Mouse (Mus musculus): ENCODE results near the gene Zranb3. TPM values are rescaled to one million over a fixed set of nuclear protein-coding genes. Genes with fewer than 3 reads are reported as not detected.

Zranb3 gene
- polyA plus RNA-seq, 1 experiment, result 7.7 TPM

DNA sequence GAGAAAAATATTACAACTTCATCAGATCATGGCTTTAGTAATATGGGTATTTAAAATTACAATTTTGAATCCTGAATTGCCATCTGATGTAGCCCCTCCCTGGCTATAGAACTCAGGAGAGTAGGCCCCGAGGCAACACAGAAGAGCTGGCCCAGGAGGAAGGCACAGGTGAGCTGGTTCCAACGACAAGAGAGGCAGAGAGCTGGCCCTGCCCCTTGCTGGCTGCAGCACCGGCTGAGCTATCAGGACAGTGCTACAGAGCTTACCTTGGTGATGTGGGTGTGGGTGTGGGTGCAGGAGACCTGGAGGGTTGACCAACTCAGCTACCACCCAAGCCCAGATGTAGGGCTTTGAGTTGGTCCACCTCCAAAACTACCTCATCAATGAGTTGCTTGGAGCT lies 114.6 kb downstream of the Zranb3 start:
- H3K4me3 ChIP-seq (ENCODE audit: control insufficient read depth, low read depth, low read length), result no peak overlapping the region
- H3K4me1 ChIP-seq (ENCODE audit: control insufficient read depth, insufficient read depth, low read length), result peaks cover 3% of the 10 kb centered on the region
- no peaks in the 10 kb centered on the region; the same call in none of the 2 replicates for H3K36me3 ChIP-seq (ENCODE audit: control insufficient read depth, insufficient read depth, low read length)
- TF ChIP-seq POLR2A (IDR thresholded peaks at IDR 0.05; ENCODE audit: control insufficient read depth, low read depth, low read length) (no peak), CTCF (IDR thresholded peaks at IDR 0.05; ENCODE audit: control insufficient read depth, insufficient read depth, insufficient replicate concordance, low read depth, low read length) (no peak)
- no peak overlapping the region for H3K27ac ChIP-seq (ENCODE audit: control insufficient read depth, insufficient read depth, low read depth, low read length)
- H3K27me3 ChIP-seq (ENCODE audit: control insufficient read depth, insufficient read depth, low read length), result no peaks in the 10 kb centered on the region

DNA sequence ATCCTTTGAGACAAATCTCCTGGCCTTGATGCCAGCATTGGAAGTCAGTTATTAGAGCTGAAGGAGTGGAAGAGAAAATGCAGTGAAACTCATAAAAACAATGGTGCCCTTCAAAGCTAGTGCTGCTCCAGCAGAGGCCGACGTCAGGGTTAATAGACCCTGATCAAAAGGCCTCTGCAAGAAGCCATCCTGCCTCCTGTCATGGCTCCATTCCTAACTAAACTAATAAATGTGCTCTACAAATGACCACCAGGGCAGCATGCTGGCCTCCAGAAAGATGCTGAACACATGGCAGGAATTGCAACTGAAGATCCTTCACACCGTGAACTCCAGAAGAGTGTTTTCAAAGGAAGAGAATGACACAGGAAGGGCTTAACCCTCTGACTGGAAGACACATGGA lies 117.5 kb downstream of the Zranb3 start:
- no peak overlapping the region for H3K27ac ChIP-seq (ENCODE audit: control insufficient read depth, insufficient read depth, low read depth, low read length)
- H3K4me3 ChIP-seq (ENCODE audit: control insufficient read depth, low read depth, low read length), result no peak overlapping the region
- no peaks in the 10 kb centered on the region for H3K27me3 ChIP-seq (ENCODE audit: control insufficient read depth, insufficient read depth, low read length)
- no peaks in the 10 kb centered on the region for H3K36me3 ChIP-seq (ENCODE audit: control insufficient read depth, insufficient read depth, low read length)
- TF ChIP-seq CTCF (IDR thresholded peaks at IDR 0.05; ENCODE audit: control insufficient read depth, insufficient read depth, insufficient replicate concordance, low read depth, low read length) (no peak), POLR2A (IDR thresholded peaks at IDR 0.05; ENCODE audit: control insufficient read depth, low read depth, low read length) (no peak)
- peaks cover 3% of the 10 kb centered on the region for H3K4me1 ChIP-seq (ENCODE audit: control insufficient read depth, insufficient read depth, low read length)

DNA sequence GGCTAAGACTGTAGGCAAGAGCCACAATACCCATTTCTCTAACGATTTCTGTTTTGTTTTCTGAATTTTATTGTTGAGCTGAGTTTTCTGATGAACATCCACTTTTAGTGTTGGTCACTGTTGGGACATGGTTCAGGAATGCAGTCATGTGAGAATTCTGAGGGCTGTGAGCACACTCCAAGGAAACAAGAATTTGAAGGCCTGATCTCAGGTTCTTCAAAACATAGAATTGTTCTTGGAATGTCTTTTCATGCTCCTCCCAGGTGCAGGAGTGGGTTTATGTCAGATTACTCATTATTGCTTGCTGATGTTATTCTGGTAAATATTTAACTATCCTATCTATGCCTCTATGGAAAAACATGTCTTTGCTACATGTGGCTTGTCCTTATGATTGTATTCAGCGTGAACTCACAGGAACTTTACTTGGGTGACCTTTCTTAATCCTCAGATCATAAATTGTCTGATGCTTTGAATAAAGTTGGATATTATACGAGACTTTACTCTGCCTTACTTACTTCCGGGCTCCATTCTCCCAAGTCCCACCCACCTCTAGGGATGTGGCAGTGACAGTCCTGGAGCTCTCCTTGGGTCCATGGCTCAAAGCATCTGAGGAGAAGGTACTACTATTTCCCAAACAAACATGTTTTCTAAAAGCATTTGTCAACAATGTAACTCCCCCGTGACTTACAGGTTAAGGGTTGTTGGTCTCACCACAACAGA lies 119.4 kb downstream of the Zranb3 start:
- Histone ChIP-seq H3K27ac (ENCODE audit: control insufficient read depth, insufficient read depth, low read depth, low read length) (no peak overlapping the region), H3K36me3 (ENCODE audit: control insufficient read depth, insufficient read depth, low read length) (no peaks in the 10 kb centered on the region), H3K4me1 (ENCODE audit: control insufficient read depth, insufficient read depth, low read length) (no peaks in the 10 kb centered on the region; the same call in 1 of the 2 replicates), H3K4me3 (ENCODE audit: control insufficient read depth, low read depth, low read length) (no peak overlapping the region), H3K27me3 (ENCODE audit: control insufficient read depth, insufficient read depth, low read length) (no peaks in the 10 kb centered on the region)
- TF ChIP-seq POLR2A (IDR thresholded peaks at IDR 0.05; ENCODE audit: control insufficient read depth, low read depth, low read length) (no peak), CTCF (IDR thresholded peaks at IDR 0.05; ENCODE audit: control insufficient read depth, insufficient read depth, insufficient replicate concordance, low read depth, low read length) (no peak)

- H3K27ac ChIP-seq (ENCODE audit: control insufficient read depth, insufficient read depth, low read depth, low read length), result no peak overlapping the region
- no peaks in the 10 kb centered on the region for H3K36me3 ChIP-seq (ENCODE audit: control insufficient read depth, insufficient read depth, low read length)
- H3K27me3 ChIP-seq (ENCODE audit: control insufficient read depth, insufficient read depth, low read length), result no peaks in the 10 kb centered on the region
- TF ChIP-seq POLR2A (IDR thresholded peaks at IDR 0.05; ENCODE audit: control insufficient read depth, low read depth, low read length) (no peak), CTCF (IDR thresholded peaks at IDR 0.05; ENCODE audit: control insufficient read depth, insufficient read depth, insufficient replicate concordance, low read depth, low read length) (no peak)
- H3K4me3 ChIP-seq (ENCODE audit: control insufficient read depth, low read depth, low read length), result no peak overlapping the region
- H3K4me1 ChIP-seq (ENCODE audit: control insufficient read depth, insufficient read depth, low read length), result no peaks in the 10 kb centered on the region
Observed at GRCm38 (mm10) chr1:127982268-127982667, 120.6 kb downstream of the Zranb3 start.

- Histone ChIP-seq H3K27me3 (ENCODE audit: control insufficient read depth, insufficient read depth, low read length) (no peaks in the 10 kb centered on the region), H3K4me3 (ENCODE audit: control insufficient read depth, low read depth, low read length) (no peak overlapping the region), H3K36me3 (ENCODE audit: control insufficient read depth, insufficient read depth, low read length) (no peaks in the 10 kb centered on the region), H3K4me1 (ENCODE audit: control insufficient read depth, insufficient read depth, low read length) (no peaks in the 10 kb centered on the region), H3K27ac (ENCODE audit: control insufficient read depth, insufficient read depth, low read depth, low read length) (no peak overlapping the region)
- no peak for TF ChIP-seq POLR2A (IDR thresholded peaks at IDR 0.05; ENCODE audit: control insufficient read depth, low read depth, low read length)
- TF ChIP-seq CTCF (IDR thresholded peaks at IDR 0.05; ENCODE audit: control insufficient read depth, insufficient read depth, insufficient replicate concordance, low read depth, low read length), result no peak
Observed at GRCm38 (mm10) chr1:127980911-127981559, 121.8 kb downstream of the Zranb3 start.

- no peak overlapping the region for H3K27ac ChIP-seq (ENCODE audit: control insufficient read depth, insufficient read depth, low read depth, low read length)
- no peaks in the 10 kb centered on the region for H3K36me3 ChIP-seq (ENCODE audit: control insufficient read depth, insufficient read depth, low read length)
- TF ChIP-seq CTCF (IDR thresholded peaks at IDR 0.05; ENCODE audit: control insufficient read depth, insufficient read depth, insufficient replicate concordance, low read depth, low read length) (no peak), POLR2A (IDR thresholded peaks at IDR 0.05; ENCODE audit: control insufficient read depth, low read depth, low read length) (no peak)
- no peaks in the 10 kb centered on the region for H3K27me3 ChIP-seq (ENCODE audit: control insufficient read depth, insufficient read depth, low read length)
- no peaks in the 10 kb centered on the region for H3K4me1 ChIP-seq (ENCODE audit: control insufficient read depth, insufficient read depth, low read length)
- H3K4me3 ChIP-seq (ENCODE audit: control insufficient read depth, low read depth, low read length), result no peak overlapping the region
Observed at GRCm38 (mm10) chr1:127978125-127978524, 124.7 kb downstream of the Zranb3 start.

DNA sequence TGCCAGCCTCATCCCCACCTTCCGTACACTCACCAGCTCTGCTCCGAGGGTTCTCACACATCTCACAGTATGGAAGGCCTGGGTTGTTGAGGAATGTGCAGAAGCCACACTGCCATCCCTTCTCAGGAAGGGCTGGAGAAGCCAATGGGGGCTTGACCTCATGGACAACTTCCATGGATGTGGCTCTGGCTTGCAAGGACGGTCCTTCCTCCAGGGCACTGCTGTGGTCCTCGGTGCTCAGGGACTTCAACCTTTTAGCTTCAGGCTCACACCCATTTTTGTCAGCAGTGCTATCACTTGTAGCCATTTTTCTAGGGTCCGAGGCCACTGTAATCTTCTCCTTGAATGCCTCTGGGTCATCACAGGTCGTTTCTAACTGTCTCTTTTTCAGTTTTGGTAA lies 126.7 kb downstream of the Zranb3 start:
- H3K27ac ChIP-seq (ENCODE audit: control insufficient read depth, insufficient read depth, low read depth, low read length), result no peak overlapping the region
- TF ChIP-seq POLR2A (IDR thresholded peaks at IDR 0.05; ENCODE audit: control insufficient read depth, low read depth, low read length), result no peak
- no peak for TF ChIP-seq CTCF (IDR thresholded peaks at IDR 0.05; ENCODE audit: control insufficient read depth, insufficient read depth, insufficient replicate concordance, low read depth, low read length)
- H3K4me1 ChIP-seq (ENCODE audit: control insufficient read depth, insufficient read depth, low read length), result no peaks in the 10 kb centered on the region
- H3K36me3 ChIP-seq (ENCODE audit: control insufficient read depth, insufficient read depth, low read length), result no peaks in the 10 kb centered on the region
- no peak overlapping the region for H3K4me3 ChIP-seq (ENCODE audit: control insufficient read depth, low read depth, low read length)
- no peaks in the 10 kb centered on the region for H3K27me3 ChIP-seq (ENCODE audit: control insufficient read depth, insufficient read depth, low read length)
